Mouse (Mus musculus): ENCODE data around the gene Opn1mw.

DNA sequence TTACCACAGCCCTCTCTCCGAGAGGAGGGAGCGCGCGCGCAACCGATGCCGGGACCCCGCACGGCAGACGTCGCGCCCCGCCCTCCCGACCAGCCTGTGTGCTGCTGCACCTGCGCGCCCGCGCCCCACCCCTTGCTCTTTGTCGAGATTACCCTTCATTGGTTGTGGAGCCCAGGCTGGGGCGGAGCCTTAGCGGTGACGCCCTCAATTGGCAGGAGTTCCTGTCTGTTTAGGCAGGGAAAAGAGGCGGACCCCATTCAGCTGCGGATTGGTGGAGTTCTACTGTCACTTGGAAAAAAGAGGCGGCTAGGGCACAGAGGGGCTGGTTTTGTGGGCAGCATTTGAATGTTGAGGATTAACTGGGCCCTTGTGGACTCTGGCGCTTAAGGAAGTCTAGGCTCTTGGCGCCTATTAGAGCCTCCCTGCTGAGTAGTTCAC lies 41.6 kb upstream of the Opn1mw start:
- TF ChIP-seq CTCF (IDR thresholded peaks at IDR 0.05; ENCODE audit: borderline replicate concordance, extremely low read depth, insufficient read depth, insufficient read length) (no peak), POLR2A (IDR thresholded peaks at IDR 0.05; ENCODE audit: borderline replicate concordance, extremely low read depth, insufficient read depth, insufficient read length, poor library complexity, severe bottlenecking) (0 out of 2 replicates have a peak, but pooled peaks have one; percentile 47)
